Mouse (Mus musculus): ENCODE measurements around the gene Supt3.

Supt3 gene

DNA sequence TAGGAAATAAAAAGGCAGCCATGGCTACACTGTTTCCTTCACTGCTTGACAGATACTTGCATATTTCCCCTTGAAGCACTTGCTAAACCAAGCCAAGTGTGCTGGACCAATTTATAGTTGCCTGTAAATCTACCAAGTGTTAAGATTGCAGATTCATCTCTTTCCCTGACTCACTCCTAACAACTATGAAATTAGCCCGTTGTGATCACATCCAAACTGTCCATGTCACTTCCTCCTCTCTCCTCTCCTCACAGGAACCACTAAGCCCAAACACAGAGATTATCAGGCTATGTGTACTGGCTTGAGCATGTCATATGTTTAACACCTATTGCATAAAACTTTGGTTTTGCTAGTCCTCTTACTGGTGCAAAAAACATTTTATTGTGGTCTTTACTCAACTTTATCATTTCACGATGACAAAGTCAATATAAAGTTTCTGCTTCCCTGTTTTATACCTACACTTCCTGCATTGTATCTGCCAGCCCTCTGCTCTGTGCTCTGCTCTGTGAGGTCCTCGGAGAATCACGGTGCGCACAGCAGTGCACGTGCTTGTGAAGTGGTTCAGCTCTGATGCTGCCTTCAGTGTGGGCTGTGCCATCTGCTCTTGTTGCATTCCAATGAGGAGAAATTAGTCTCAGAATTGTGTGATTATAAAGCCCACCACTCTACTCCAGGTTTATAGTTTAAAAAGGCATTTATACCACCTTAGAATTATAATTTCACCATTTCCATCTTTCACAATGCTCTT is 186.3 kb downstream of the Supt3 start:
- in situ Hi-C loops (cut with MseI, MboI) = no loop called here

DNA sequence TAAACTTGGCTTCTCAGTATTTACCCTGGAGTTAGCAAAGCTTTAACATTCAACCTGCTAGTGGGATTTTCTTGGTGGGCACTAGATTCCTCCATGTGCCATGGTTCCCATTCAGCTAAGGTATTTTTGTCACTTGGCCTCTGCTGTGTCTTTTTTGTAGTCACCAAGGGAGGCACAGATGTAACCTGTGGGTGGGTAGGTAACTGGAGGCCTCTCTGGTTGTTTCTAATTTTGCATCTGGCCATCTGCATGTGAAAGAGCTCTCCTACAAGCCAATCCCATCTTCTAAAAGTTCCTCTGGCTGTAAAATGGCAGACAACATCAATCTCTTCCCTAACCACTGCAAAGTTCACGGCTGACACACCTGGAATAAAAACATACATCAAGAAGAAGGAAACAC is 190.2 kb downstream of the Supt3 start:
- in situ Hi-C loops (cut with MseI, MboI) = no loop called here

DNA sequence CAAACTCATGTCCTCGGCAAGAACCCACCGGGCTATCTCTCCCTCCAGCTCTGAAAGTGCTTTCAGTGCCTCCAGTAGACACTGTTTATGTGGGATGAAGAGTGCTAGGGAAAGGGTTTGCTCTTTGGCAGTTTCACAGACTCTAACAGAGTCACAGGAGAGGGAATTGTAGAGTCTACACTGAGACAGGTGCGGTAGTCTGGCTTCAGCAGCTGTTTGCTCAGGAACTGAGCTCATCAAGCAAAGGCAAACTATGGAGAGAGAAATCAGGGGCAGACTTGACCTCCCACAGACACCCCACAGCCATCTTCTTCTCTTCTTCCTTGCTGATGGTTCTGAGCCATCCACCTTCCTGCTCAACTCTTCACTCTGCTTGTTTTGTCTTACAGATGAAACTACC is 193.3 kb downstream of the Supt3 start:
- in situ Hi-C loops (cut with MseI, MboI) = no loop called here

DNA sequence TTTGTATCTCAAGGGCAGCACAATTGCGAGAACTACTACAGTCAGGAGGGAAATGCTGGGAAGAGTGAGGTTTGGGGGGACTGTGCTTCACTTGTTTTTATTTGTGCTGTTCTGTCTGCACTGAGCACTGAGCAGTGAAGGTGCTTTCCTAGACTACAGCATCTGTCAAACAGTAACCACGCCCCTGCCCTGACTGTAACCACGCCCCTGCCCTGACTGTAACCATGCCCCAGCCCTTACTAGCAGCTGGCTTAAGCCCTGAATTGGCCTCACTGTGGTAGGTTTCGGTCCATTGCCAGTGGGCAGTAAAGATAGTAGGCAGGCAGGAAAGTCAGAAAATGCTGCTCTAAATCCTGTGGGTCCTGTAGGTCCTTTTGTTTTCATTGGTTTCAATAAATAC is 196.5 kb downstream of the Supt3 start:
- in situ Hi-C loops (cut with MseI, MboI) = no loop called here

DNA sequence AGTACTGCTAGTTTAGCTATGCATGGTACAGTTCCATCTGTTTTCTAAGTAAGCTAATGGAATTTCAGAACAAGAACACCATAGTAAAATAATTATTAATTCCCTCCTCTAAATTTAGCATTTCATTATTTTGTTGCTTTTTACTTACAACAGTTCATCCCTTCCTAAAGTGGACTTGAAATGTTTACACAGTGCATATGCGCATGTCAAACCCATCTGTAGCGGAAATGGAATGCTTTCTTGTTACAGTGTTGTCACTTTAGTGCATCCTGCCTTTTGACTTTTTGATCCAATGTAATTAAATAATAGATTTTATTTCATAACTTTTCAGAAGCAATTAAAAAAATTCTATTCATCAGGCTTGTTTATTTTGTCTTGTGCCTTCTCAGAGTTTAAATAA is 200.7 kb downstream of the Supt3 start:
- in situ Hi-C loops (cut with MseI, MboI) = no loop called here

DNA sequence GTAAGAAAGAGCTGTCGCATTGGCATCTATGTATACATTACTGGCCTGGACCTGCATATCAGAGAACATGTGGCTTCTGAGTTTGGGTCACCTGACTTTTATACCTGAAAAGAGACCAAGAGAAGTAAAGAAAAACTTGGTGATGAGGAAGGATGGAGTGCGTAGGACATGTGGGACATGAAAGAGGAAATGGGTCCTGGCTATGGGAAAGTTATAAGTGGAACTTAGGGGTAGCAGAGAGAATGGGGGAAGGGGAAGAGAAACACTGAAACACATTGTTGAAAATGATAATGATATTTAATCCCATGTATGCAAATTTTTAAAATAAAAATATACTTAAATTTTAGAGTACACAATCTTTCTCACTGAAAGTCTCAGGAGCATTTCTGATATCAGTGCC is 211.0 kb downstream of the Supt3 start:
- in situ Hi-C loops (cut with MseI, MboI) = no loop called here

DNA sequence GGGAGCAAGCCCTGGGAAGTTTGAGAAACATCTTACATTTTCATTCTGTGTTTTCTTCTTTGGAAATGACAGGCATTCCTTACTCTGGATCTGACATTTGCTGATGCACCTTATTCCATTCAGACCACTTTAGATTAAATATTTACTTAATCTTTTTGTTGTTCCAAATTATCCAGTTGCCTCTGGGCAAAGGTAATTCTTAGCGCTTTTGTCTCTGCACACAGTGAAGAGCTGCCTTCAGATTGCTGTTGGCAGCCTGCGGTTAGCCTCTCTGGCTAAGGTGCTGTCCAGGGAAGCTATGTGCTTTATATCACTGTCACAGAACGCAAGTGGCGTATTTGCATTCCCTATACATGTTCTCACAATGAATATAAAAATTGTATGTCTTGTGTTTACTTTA is 226.4 kb downstream of the Supt3 start:
- in situ Hi-C loops (cut with MseI, MboI) = no loop called here

DNA sequence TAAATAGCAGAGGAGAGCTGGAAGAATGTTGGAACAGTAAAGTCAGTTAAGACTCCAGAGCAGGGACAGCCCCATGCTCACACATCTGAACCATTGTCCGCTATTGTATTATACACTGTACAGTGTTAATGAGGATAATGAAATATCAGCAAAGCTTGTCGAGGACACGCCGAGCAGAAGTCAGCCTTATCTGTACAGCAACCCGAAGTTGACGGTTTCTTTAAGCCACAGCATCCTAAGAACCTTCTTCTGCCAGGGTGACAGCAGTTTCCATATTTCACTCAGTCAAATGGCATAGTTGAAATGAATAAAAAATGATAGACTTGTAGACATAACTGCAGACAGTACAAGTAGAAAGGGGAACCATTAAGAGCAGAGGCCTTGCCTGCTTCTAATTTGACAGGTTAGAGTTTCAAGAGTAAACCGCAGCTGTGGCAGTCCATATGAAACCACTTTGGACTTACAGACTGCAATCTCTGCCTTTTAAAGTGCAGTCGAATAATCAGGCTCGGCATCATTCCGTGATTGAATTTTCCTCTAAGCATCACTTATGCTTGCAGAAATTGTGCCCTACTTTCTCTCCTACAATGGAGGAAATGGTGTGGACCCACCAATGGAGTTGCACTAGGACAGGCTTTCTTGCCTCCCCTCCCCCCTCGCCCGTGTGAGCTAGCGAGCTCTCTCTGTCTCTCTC is 227.7 kb downstream of the Supt3 start:
- in situ Hi-C loops (cut with MseI, MboI) = no loop called here

DNA sequence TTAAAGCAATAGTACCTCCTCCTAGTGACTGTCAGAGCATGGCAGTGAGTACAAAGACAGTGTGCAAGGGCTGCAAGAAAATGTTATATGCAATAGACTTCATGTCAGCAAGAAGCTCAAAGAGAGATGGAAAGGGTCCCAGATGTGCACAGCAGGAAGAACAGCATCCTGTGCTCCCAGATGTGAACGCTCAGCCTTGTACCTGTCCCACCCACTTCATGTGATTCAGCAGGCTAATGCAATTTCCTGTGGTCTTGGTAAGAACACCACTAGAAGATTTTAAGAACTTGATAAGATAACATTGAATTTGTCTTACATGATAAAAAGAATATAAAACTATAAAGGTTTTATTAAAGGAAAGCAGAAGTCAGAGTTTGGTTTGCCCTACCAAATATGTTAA is 230.5 kb downstream of the Supt3 start:
- in situ Hi-C loops (cut with MseI, MboI) = no loop called here

DNA sequence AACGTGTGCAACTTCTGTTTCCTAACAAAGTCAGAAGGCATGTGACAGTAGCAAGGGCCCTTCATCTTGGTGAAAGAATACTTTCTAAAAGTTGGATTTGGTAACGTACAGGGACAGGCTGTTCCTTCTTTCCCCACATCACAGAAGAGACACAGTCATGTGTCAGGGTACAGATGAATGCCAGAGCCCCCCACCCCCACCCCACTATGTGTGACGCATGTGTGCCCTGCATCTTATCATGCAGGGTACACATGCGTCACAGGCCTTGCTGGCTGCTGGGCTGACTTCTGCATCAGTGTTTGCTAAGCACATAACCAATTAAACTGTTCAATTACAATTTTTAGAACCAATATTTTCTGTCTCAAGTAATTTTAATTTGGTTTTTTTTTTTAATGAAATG is 231.7 kb downstream of the Supt3 start:
- in situ Hi-C loops (cut with MseI, MboI) = no loop called here

DNA sequence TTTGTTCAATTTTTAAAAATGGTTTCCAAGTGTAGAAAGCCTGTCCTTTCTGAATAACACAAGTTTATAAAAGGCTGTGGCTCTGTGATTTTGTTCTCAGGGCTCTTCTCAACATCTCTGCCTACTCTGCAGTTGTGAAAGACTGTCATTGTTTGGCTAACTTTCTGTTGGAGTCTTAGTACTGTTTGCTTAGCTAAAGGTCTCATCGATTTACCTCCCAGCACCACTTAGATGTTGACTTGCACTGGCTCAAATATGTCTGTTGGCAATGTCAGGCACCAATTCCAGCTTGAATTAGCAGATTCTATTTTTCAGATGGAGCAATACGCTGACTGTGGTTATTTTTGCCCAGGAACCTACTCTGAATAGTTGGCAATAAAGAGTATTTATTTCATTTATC is 233.5 kb downstream of the Supt3 start:
- in situ Hi-C loops (cut with MseI, MboI) = no loop called here

DNA sequence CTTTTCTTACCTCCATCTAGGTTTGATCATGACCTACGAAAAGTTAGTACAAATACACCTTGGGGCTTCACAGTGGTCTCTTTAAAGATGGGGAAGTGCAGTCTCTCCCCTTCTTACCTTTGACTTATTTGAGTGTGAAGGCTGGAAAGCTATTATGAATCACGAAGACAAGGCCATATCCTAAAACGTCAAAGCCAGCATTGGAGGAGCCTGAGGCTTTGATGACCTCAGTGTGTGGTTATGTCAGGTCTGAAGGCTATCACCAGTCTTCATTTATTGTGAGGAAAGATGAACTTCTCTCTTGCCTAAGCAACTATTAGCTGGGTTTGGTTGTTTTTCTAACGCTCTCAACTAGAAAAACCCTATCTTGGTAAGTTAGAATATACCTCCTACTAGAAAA is 239.8 kb downstream of the Supt3 start:
- in situ Hi-C loops (cut with MseI, MboI) = no loop called here

DNA sequence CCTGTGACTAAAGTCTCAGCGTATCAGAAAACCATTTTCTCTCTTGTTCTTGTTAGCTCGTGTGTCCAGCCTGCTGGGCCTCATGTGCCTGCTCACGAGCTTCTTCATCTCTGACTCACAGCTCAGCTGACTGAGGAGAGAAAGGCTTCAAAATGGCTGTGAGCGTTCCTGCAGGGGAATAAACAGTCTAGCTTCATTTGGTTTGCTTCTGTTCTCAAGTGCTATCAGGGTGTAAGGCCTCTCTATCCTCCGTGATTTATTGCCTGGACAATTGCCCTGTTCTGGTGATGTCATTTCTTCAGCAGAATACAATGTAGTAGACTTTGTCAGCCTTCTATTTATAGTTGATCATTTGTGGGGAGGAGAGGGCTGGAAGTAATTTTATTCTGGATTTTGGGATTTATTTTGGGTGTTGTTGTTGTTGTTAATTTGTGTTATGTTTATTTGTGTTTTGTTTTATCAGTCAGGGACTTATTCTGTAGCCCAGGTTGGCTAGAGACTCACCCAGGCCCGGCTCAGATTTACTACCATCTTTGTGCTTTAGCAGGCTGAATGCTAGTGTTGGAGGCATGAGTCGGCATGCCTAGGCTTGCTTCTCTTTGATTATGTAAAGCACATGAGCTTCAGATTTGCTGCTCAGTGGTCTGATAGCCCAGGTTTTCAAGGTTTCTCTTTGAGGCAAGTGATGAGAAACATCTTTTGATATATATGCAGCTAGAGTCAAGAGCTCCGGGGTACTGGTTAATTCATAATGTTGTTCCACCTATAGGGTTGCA is 243.4 kb downstream of the Supt3 start:
- in situ Hi-C loops (cut with MseI, MboI) = no loop called here

DNA sequence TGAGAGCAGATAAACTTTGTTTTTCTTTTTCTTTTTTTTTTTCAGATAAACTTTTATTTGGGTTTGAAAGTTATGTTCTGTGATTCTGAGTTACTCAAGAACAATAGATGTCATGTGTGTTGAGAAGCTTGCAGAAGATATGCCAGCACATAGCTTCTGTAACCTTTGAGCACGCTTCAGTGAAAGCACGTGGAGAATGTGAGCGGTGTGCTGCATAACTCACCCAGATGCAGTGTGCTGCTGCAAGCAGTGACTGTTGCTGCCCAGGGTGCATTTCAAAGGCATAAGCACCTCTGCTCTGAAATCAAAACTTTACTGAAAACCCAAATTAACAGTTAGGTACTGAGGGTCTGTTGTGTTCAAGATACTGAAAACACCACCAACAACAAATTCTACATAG is 251.5 kb downstream of the Supt3 start:
- in situ Hi-C loops (cut with MseI, MboI) = no loop called here

DNA sequence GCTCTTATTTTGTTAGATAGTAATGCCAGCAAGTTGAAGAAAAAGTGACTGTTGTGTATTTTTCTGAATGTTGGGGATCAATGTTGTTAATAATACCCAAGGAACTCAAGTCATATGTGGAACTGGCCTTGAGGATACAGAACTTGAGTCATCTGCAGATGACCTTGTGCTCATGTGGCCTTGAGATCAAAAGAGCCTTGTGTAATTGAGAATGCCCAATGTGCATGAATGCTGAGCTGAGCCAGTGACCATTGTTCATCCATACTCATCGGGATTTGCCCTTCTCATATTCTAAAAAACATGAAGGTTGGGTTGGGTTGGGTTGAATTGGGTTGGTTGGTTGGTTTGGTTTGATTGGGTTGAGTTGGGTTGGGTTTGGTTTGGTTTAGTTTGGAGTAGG is 252.2 kb downstream of the Supt3 start:
- in situ Hi-C loops (cut with MseI, MboI) = no loop called here

DNA sequence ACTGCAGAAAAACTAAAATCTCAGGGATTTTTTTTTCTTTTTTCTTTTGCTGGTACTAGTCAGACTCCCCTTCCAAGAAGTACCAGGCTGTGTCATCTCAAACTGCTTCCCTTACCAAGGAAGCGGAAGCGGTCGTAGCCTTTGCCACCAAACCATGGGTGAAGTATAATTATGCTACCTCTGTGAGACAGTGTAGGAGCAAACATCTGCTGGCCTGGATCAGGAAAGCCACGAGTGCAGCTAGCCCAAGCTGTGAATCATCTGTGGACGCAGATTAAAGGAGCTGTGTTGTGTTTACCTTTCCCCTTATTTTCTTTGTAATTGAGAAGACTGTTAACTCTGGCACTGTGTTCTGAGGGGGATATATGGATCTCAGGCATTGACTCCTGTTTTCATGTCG is 255.3 kb downstream of the Supt3 start:
- in situ Hi-C loops (cut with MseI, MboI) = no loop called here

DNA sequence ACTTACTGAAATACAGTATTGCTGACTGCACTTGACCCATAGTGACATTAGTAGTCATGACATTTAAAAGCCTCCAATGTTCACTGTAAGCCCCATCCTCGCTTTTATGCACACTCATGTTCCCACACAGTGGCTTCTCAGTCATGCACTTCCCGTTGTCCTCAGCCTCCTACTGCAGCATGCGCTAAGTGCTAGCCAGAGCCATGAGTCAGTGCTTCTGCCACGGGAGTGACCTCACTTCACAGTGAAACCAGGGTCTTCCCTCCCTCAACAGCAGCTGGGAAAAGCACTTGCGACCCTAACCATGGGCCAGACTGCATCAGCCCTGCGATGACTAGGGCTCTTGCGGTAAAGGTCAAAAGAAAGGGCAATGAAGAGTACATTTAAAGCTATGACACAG is 256.7 kb downstream of the Supt3 start:
- in situ Hi-C loops (cut with MseI, MboI) = no loop called here

DNA sequence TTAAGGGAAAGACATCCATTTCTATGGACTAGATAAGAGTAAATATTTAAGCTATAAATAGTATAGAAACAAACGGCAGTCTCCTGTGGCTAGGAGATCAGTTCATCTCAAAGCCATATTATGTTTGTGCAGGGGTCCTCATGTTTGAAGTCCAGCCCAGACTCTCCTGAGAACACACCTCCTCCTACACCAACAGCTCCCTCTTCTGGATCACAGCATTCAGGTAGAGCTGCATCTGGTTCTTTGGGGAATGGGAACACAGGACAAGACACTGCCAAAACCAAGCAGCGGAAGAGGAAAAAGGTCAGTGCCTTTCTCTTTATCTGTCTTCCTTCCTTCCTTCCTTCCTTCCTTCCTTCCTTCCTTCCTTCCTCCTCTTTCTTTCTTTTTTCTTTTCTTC is 264.1 kb downstream of the Supt3 start:
- in situ Hi-C loops (cut with MseI, MboI) = loop anchor here in 1 of 2 experiments (10.0 kb wide), 1 partner anchor 296 kb away; no protein-coding TSS in a partner anchor

DNA sequence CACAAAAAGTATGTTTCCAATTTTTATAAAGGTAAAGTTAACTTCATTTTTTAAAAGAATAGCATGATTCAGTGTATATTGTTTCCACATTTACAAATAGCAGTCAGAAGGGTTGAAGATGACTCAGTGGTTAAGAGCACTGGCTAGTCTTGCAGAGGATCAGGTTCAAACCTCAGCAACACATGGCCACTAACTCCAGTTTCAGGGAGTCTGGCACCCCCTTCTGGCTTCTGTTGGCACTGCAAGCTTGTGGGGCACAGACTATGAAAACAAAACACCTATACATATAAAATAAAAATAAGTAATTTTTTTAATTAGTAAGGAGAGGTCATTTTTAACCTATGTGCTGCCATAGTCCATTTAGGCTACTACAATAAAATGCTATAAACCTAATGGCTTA is 268.9 kb downstream of the Supt3 start:
- in situ Hi-C loops (cut with MseI, MboI) = loop anchor here in 1 of 2 experiments (10.0 kb wide), 1 partner anchor 301 kb away; no protein-coding TSS in a partner anchor

DNA sequence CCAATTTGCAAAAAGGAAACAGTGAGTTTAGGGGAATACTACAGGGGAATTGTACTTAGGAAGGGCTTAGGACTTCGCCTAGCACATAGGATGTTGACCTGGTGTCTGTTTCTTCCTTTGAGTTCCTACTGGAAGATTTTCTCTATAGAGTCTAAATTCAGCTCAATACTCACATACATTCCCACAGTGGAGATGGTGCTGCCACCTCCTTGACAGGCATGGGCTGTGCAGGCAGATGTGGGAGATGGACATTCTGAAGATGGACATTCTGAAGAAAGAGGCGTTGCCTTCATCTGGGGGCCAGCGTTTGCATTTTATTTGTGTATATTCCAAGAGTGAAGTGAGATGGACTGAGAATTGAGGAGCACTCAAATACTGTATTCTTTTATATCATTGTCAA is 269.6 kb downstream of the Supt3 start:
- in situ Hi-C loops (cut with MseI, MboI) = loop anchor here in 1 of 2 experiments (10.0 kb wide), 1 partner anchor 302 kb away; no protein-coding TSS in a partner anchor

DNA sequence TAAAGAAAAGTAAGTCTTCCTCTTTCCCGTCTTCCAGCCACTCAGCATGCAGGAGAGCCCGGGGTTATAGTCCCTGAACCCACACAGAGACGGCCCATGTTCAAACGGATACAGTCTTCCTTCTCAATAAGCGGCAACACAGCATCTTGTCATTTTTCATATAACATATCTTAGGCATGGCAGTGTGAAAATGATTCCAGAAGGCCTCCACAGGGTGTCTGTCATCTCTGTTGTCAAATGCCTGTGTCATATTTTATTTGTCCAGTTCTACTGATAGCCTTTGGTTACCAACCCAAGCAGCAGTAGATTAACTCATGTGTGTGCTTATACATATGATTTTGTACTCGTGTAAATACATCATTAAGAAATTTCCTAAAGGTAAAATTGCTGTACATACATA is 270.3 kb downstream of the Supt3 start:
- in situ Hi-C loops (cut with MseI, MboI) = loop anchor here in 1 of 2 experiments (10.0 kb wide), 1 partner anchor 302 kb away; no protein-coding TSS in a partner anchor

DNA sequence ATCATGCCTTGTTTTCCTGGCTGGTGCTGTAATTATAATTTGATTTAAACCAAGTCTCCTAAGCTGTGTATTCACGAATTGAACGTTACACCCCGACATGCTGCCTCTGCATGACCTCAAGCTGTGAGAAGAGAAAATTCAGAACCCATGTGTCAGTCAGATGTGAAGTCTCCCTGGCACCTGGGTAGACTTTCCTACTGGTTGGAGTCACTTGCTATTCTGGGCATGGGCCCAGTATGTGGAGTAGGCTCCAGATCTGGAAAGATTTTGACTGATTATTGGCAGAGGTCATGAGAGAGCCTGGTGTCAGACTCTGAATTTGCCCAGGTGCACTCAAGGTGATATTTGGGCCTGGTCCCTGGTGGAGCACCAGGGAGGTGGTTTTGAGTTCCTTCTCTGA is 275.0 kb downstream of the Supt3 start:
- in situ Hi-C loops (cut with MseI, MboI) = no loop called here

Data from mouse trophoblast stem cell (cell line).